Mouse (Mus musculus): Measurements from ENCODE around the gene Sclt1. TPM values are rescaled to one million over a fixed set of nuclear protein-coding genes. Genes with fewer than 3 reads are reported as not detected.
A peak's percentile ranks its signal among the peaks of the same experiment; 100 is the strongest.
"Not testable (repeated sequence)": the region's sequence is repeated elsewhere in the genome, so short reads cannot be mapped to it uniquely, and the experiment has no call there.

The Sclt1 gene
- 4.7 and 7.3 TPM in 2 replicates for polyA plus RNA-seq (2012; rRNA removed)

DNA sequence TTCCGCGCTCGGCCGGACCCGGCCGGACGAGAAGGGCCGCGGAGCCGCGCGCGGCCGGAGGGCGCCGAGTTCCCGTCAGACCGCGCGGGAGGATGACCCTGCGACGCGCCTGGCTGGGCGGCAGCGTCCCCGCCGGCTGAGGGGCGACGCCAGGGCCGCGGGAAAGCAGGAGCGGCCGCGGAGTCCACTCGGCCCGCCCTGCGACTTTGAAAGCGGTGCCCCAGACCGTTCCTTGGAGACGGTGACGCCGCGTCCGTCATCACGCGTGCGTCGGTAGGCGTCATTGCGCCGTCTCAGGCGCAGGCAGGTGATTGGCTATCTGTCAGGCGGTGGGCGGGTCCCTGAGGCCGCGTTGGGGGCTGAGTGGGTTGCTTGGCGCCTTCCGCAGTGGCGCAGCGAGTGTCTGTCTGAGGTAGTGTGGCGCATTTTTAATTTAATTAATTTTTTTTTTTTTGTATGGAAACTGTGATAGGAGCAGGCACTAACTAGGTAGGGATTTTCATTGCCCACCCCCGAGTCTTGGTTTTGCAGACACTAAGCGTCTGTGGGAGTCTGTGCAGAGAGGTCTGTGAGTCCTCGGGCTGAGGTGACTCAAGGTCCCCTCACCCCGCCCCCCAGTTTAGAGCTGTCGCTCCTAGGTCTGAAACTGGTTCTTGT, at the start of gene Sclt1, which contains the start of gene D3Ertd751e:
Gene Sclt1 (minus strand): TSS at position 237 of the 657 bp plus-strand sequence.
Gene D3Ertd751e (plus strand): TSS at position 334 of the 657 bp plus-strand sequence.
- WGBS: 1% methylated on average over 66 of the region's 66 CpGs
- TF ChIP-seq CTCF (IDR thresholded peaks at IDR 0.05; ENCODE audit: insufficient read depth, low read length) (no peak), POLR2A (IDR thresholded peaks at IDR 0.05; ENCODE audit: borderline replicate concordance, extremely low read depth, low read depth, low read length) (peak; percentile 84; the same call in 1 of the 2 replicates)
- Histone ChIP-seq H3K4me3 (replicated peaks; ENCODE audit: extremely low read depth, low read depth, low read length) (peak within 1 kb of the TSS; percentile 87), H3K4me1 (ENCODE audit: control insufficient read depth, insufficient read depth, low read length) (peaks cover 2% of the 10 kb centered on the region)
- peak; percentile 96 for DNase-seq

DNA sequence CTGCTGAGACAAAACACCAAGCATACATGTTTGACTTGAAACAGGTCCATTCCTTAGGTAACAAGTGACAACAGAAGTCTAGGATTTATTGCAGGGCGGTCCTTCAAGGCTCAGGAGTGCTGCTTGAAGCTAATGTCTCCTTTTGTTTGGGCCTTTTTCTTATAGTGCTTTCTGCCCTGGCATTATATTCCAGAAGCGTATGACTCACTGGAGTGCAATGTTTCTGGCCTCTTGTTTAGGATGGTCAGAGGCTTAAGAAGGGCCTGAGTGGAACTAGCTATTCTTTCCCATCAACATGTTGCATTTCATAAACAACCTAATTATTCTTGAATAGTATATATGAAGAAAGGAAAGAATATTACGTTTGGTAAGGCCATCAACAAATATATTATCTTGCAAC, 19.8 kb upstream of the Sclt1 start:
- TF ChIP-seq CTCF (IDR thresholded peaks at IDR 0.05; ENCODE audit: insufficient read depth, low read length): no peak
- no peak for TF ChIP-seq POLR2A (IDR thresholded peaks at IDR 0.05; ENCODE audit: borderline replicate concordance, extremely low read depth, low read depth, low read length)
- no peaks in the 10 kb centered on the region for H3K4me1 ChIP-seq (ENCODE audit: control insufficient read depth, insufficient read depth, low read length)
- DNase-seq: no peak
- H3K4me3 ChIP-seq (replicated peaks; ENCODE audit: extremely low read depth, low read depth, low read length): no peak overlapping the region
- 83% methylated on average over 3 of the region's 3 CpGs for WGBS

- 77% methylated on average over 2 of the region's 2 CpGs for WGBS
- H3K4me1 ChIP-seq (ENCODE audit: control insufficient read depth, insufficient read depth, low read length): no peaks in the 10 kb centered on the region
- TF ChIP-seq POLR2A (IDR thresholded peaks at IDR 0.05; ENCODE audit: borderline replicate concordance, extremely low read depth, low read depth, low read length): no peak
- no peak for TF ChIP-seq CTCF (IDR thresholded peaks at IDR 0.05; ENCODE audit: insufficient read depth, low read length)
- no peak for DNase-seq
- H3K4me3 ChIP-seq (replicated peaks; ENCODE audit: extremely low read depth, low read depth, low read length): no peak overlapping the region
Observed at GRCm38 (mm10) chr3:41754556-41754955, 12.2 kb upstream of the Sclt1 start.

DNA sequence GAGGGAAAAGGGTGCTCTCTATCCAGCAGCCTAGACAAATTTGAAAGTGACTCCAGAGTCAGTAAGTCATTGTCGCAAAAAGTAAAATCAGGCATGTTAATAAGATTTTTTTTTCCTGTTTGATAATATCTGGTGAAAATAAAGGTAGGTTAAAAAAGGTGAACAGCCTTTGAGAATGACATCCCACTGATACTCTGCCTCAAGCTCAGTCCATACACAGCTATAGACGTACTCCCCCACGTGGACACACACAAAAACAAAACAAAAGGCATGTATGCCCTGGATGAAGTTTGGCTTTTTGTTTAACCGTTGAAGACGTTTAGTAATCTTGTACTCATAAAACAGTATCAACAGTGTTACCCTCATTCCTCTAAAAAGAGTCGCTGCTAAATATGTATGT, 1.1 kb upstream of the Sclt1 start:
- DNase-seq: no peak
- WGBS: 29% methylated on average over 6 of the region's 6 CpGs
- no peak for TF ChIP-seq POLR2A (IDR thresholded peaks at IDR 0.05; ENCODE audit: borderline replicate concordance, extremely low read depth, low read depth, low read length)
- no peak for TF ChIP-seq CTCF (IDR thresholded peaks at IDR 0.05; ENCODE audit: insufficient read depth, low read length)
- Histone ChIP-seq H3K4me3 (replicated peaks; ENCODE audit: extremely low read depth, low read depth, low read length) (no peak overlapping the region), H3K4me1 (ENCODE audit: control insufficient read depth, insufficient read depth, low read length) (peaks cover 2% of the 10 kb centered on the region)

DNA sequence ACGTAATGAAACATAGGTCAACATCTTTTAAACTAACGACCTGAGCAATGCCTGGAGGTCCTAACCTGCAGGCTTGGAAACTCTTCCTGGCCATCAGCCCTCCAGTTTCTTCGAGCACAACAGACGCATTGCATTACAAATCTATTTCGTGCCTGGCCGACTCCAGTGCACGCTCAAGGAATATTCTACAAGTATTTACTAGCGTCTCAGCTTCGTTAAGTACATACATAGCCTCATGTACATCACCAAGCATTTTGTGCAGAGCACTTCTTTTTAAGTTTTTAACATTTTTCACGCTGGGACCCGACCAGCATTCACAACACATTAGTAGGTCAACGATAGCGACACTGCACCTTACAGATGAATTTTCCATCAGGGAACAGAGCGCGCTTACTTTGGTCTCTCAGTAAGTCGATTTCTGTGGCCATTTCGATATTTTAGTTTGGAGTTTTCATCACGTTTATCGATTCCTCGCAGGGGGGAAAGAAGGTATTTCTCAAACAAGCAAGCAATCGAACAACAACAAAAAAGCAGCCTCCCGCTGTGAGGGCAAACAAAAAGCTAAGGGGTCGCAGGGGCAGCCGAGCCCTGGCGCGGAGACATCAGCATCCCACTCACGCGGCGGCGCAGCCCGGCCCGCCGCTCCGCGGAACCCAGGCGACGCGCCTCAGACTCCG, 575 bp downstream of the Sclt1 start:
- WGBS: under 1% methylated on average over 39 of the region's 39 CpGs
- Histone ChIP-seq H3K4me1 (ENCODE audit: control insufficient read depth, insufficient read depth, low read length) (peaks cover 2% of the 10 kb centered on the region), H3K4me3 (replicated peaks; ENCODE audit: extremely low read depth, low read depth, low read length) (peak overlapping the region; percentile 87)
- peak; percentile 15 for DNase-seq
- TF ChIP-seq CTCF (IDR thresholded peaks at IDR 0.05; ENCODE audit: insufficient read depth, low read length) (no peak), POLR2A (IDR thresholded peaks at IDR 0.05; ENCODE audit: borderline replicate concordance, extremely low read depth, low read depth, low read length) (no peak)

DNA sequence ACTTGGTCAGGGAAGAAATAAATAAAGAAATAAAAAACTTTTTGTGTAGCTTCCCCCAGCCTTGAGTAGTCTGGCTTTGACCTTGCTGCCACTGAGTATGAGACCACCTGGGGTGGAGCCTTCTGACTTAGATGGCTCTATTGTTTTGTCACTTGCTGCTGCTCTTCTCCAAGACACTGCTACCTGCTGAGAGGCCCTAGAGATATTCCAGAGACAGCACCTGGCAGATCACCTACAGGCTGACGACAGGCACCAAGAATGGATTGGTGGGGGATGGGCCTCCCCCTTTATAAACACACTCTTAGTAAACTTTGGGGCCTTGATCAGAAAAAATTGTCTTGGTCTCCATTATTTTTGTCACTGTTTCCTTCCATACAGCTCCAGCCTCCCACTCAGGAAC, 46.6 kb downstream of the Sclt1 start:
- WGBS: 86% methylated on average over 1 of the region's 1 CpGs
- no peak for DNase-seq
- TF ChIP-seq POLR2A (IDR thresholded peaks at IDR 0.05; ENCODE audit: borderline replicate concordance, extremely low read depth, low read depth, low read length) (no peak), CTCF (IDR thresholded peaks at IDR 0.05; ENCODE audit: insufficient read depth, low read length) (no peak)
- Histone ChIP-seq H3K4me1 (ENCODE audit: control insufficient read depth, insufficient read depth, low read length) (no peaks in the 10 kb centered on the region), H3K4me3 (replicated peaks; ENCODE audit: extremely low read depth, low read depth, low read length) (no peak overlapping the region)

GRCm38 (mm10) chr3:41692440-41693142, 49.7 kb downstream of the Sclt1 start:
- no peak for DNase-seq
- no peak for TF ChIP-seq POLR2A (IDR thresholded peaks at IDR 0.05; ENCODE audit: borderline replicate concordance, extremely low read depth, low read depth, low read length)
- TF ChIP-seq CTCF (IDR thresholded peaks at IDR 0.05; ENCODE audit: insufficient read depth, low read length): no peak
- no peak overlapping the region for H3K4me3 ChIP-seq (replicated peaks; ENCODE audit: extremely low read depth, low read depth, low read length)
- WGBS: 74% methylated on average over 4 of the region's 4 CpGs
- no peaks in the 10 kb centered on the region for H3K4me1 ChIP-seq (ENCODE audit: control insufficient read depth, insufficient read depth, low read length)

- DNase-seq; H3K4me3 ChIP-seq (replicated peaks; ENCODE audit: extremely low read depth, low read depth, low read length); H3K4me1 ChIP-seq (ENCODE audit: control insufficient read depth, insufficient read depth, low read length): not testable (repeated sequence)
- 87% methylated on average over 13 of the region's 13 CpGs for WGBS
Observed at GRCm38 (mm10) chr3:41690114-41690640, 52.1 kb downstream of the Sclt1 start.

DNA sequence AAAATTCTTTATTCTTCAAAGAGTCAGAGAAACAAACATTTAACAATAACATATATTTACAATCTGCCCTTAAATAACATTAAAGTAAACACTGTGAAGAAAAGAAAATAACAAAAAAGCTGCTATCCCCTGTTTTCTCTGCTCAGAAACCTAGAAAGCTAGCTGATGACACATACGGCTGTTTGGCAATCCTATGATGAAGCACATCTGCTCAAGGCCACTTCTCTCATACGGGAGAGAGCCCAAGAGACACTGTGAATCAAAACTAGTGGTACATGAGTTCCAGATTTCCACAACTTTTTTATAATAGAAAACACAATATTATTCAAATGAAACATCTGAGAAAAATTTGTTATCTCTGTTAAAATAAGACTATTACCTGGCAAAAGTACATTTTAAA, 55.9 kb downstream of the Sclt1 start:
- WGBS: 68% methylated on average over 2 of the region's 2 CpGs
- no peak for DNase-seq
- Histone ChIP-seq H3K4me3 (replicated peaks; ENCODE audit: extremely low read depth, low read depth, low read length) (no peak overlapping the region), H3K4me1 (ENCODE audit: control insufficient read depth, insufficient read depth, low read length) (no peaks in the 10 kb centered on the region)
- no peak for TF ChIP-seq POLR2A (IDR thresholded peaks at IDR 0.05; ENCODE audit: borderline replicate concordance, extremely low read depth, low read depth, low read length)
- TF ChIP-seq CTCF (IDR thresholded peaks at IDR 0.05; ENCODE audit: insufficient read depth, low read length): no peak

Measured in lung, adult 2 months (tissue).